Mouse (Mus musculus) kidney, embryonic 15.5 days (tissue): ENCODE data around the gene Gm8094. TPM values are rescaled to one million over a fixed set of nuclear protein-coding genes. Genes with fewer than 3 reads are reported as not detected.
A peak's percentile ranks its signal among the peaks of the same experiment; 100 is the strongest.
"Not testable (repeated sequence)": the region's sequence is repeated elsewhere in the genome, so short reads cannot be mapped to it uniquely, and the experiment has no call there.

Experiments used
- ATAC-seq: fragments of 200-750 bp; cut with Nextera tagmentation; replicated peaks from 2 replicates; pipeline ENCODE4 v1.8.0; 2017; ENCODE audit warnings: moderate TSS enrichment; ENCODE audit not compliant: low FRiP score
- H3K27ac ChIP-seq: fragments of 300-500 bp; sonication (generic); 2 replicates; pipeline ENCODE4 v1.5.1; 2015; ENCODE audit warnings: mild to moderate bottlenecking, inconsistent platforms
- H3K27me3 ChIP-seq: fragments of 300-500 bp; sonication (generic); 2 replicates; pipeline ENCODE4 v1.6.1; 2015; ENCODE audit warnings: inconsistent platforms
- H3K36me3 ChIP-seq: fragments of 300-500 bp; sonication (generic); 2 replicates; pipeline ENCODE4 v1.6.1; 2015; ENCODE audit warnings: inconsistent platforms
- H3K4me1 ChIP-seq: fragments of 300-500 bp; sonication (generic); 2 replicates; pipeline ENCODE4 v1.6.1; 2015; ENCODE audit warnings: inconsistent platforms
- H3K4me2 ChIP-seq: fragments of 300-500 bp; sonication (generic); 2 replicates; pipeline ENCODE4 v1.6.1; 2015; ENCODE audit warnings: moderate library complexity, mild to moderate bottlenecking, inconsistent platforms
- H3K4me3 ChIP-seq: fragments of 300-500 bp; sonication (generic); replicated peaks from 2 replicates; pipeline ENCODE4 v1.5.1; 2015; ENCODE audit warnings: mild to moderate bottlenecking, inconsistent platforms
- H3K9ac ChIP-seq: fragments of 300-500 bp; sonication (generic); 2 replicates; pipeline ENCODE4 v1.6.1; 2015; ENCODE audit warnings: mild to moderate bottlenecking, inconsistent platforms
- H3K9me3 ChIP-seq: fragments of 300-500 bp; sonication (generic); replicated peaks from 2 replicates; pipeline ENCODE4 v1.6.1; 2016; ENCODE audit warnings: inconsistent platforms
- WGBS: fragments of 180-500 bp; shearing (Covaris S2); methylation state at CpG from one replicate; pipeline ENCODE4 v1.1.7; 2015; ENCODE audit warnings: mixed read lengths; 5-methylcytosine and 5-hydroxymethylcytosine counted together
- polyA plus RNA-seq: library from polyadenylated mRNA; unstranded; fragments of >200 nt; fragmentation: Nextera tagmentation; extraction: Ambion mirVana; gene quantifications from 2 replicates; pipeline ENCODE4 v1.2.1, GENCODE M21; 2015

Gene Gm8094
- polyA plus RNA-seq = not detected in 2 replicates

DNA sequence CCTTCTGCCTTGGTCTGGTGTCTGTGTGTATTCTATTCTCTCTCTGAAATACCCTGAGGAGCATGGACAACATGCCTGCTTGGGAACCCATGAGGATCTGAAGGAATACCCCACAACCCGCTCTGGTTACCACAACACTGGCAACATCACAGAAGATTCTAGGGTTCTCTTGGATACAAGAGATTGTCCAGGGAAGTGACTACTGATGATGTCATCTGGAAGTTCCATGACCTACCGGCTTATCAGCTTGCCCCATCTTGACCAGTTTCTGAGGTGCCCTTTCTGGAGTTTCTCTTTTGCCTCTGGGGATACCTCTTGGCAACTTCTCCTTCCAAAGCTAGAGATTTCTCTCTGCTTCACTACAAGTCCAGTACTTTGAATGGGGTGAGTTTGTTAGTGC is at the start of gene Gm8094:
Gene Gm8094, minus strand, starts transcription at position 101 of the 400 bp plus-strand sequence.
- not testable (repeated sequence) for H3K4me3 ChIP-seq, H3K36me3 ChIP-seq, H3K9ac ChIP-seq, H3K4me2 ChIP-seq, H3K27ac ChIP-seq, H3K27me3 ChIP-seq, H3K4me1 ChIP-seq, H3K9me3 ChIP-seq, ATAC-seq
- WGBS = 89% methylated on average over 2 of the region's 2 CpGs

DNA sequence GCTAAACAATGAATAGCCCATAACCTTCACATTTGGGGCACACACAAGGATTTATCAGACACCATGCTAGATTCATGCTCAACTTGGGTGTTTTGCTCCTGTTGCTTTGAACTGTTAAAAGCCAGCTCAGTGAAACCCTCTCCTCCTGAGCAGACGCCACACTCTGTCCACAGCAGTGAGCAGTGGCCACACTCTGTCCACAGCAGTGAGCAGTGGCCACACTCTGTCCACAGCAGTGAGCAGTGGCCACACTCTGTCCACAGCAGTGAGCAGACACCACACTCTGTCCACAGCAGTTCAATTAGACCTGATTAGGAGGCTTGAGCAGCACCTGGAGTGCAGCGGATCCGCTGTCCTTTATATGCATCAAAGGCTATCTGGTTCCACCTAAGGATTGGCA is 43.2 kb upstream of the Gm8094 start:
- WGBS = 92% methylated on average over 3 of the region's 3 CpGs
- ATAC-seq = not testable (repeated sequence)

DNA sequence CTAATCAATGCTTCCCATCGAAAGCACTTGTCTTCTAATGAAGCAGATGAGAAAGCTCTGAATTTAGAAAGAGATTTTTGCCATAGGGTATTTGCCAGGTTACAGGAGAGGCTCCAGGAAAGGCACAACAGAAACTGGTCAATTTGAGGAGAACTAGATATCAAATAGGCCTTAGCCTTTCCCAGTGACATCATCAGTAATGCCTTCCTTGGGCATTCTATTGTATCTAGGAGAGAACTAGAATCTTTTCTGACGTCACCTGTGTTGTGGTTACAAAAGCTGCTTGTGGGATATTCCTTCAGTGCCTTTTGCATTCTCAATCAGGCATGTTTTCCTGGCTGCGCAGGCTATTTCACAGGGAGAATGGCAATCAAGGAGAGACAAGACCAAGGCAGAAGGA is 23.9 kb upstream of the Gm8094 start, which contains the start of gene Gm8104:
Gene Gm8104, plus strand, starts transcription at position 301 of the 400 bp plus-strand sequence.
- 84% methylated on average over 3 of the region's 3 CpGs for WGBS
- H3K4me1 ChIP-seq, H3K9me3 ChIP-seq, H3K4me2 ChIP-seq, H3K4me3 ChIP-seq, H3K27me3 ChIP-seq, ATAC-seq, H3K27ac ChIP-seq, H3K36me3 ChIP-seq, H3K9ac ChIP-seq: not testable (repeated sequence)

More for the DNA sequence above, 43.2 kb upstream of the Gm8094 start:
- not testable (repeated sequence) for H3K9ac ChIP-seq, H3K9me3 ChIP-seq, H3K4me2 ChIP-seq, H3K36me3 ChIP-seq, H3K4me3 ChIP-seq, H3K4me1 ChIP-seq, H3K27ac ChIP-seq, H3K27me3 ChIP-seq

DNA sequence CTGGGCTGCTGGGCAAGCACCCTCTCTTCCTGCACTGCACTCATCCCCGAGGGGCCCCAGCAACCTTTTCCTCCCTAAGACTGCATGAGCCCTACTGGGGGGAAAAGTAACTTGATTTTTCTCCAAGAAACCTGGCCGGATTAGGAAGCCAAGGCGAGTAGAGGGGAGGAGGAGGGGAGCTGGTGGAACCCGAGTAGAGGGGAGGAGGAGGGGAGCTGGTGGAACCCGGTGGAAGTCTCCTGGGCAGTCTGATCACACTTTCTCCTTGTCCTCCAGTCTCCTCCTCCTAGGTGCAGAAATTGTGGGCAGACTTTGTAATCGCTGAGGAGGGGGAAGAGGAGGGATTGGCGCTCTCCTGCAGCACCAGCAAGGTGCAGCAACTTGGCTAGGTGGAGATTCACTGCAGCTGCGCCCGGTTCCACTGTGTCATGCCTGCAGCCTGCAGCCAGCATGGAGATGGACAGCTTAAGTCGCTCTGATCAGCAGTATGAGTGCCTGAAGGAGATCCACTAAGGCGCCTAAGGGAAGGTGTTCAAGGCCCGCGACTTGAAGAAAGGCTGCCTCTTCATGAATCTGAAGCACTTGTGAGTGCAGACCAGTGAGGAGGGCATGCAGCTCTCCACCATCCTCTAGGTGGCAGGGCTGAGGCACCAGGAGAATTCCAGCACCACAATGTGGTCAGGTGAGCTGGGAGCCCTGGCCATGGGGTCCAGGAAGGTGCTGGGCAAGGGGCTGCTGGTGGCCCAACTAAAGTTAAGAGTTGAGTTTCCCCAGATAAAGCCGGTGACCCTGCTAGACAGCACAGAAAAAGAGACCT is 12.9 kb upstream of the Gm8094 start:
- 18% methylated on average over 1 of the region's 14 CpGs for WGBS
- H3K27me3 ChIP-seq, H3K9me3 ChIP-seq, H3K9ac ChIP-seq, H3K27ac ChIP-seq, H3K4me3 ChIP-seq, H3K4me2 ChIP-seq, H3K36me3 ChIP-seq, H3K4me1 ChIP-seq: not testable (repeated sequence)
- ATAC-seq = peak; percentile 85

DNA sequence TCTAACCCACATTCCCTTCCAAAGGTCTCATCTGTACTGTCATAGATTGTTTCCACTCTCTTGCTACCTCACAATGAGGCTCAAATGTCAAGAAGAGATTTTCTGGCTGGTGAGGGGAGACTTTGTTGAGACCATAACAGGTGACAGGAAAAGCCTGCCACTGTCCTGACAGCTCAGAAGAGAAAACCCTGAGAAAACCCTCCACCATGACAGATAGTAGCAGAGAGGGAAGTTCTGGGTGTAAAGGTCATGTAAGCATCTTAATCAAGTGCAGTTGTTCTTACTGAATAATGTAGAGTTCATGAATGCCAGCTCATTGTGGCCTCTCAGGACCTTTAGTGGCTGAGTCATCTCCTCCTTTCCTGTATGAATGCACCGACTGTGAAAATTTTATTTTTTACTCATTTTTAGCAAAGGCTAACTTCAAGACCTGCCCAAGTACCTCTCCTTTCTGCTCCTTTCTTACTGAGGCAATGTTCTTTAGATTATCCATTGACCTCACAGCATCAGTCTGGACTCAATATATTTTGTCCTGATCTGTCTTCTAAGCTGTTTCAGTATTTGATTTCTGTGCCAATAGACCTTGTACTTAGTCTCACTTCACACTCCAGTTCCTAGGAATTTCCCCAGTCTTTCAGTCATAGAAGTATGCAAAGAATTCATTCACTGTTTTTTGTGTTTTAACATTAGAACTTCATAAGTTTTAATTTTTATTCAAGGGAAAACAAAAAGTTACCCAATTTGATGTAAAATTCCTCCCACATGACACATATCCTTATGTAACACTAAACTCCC is 8.7 kb upstream of the Gm8094 start:
- WGBS = 63% methylated on average over 1 of the region's 1 CpGs

DNA sequence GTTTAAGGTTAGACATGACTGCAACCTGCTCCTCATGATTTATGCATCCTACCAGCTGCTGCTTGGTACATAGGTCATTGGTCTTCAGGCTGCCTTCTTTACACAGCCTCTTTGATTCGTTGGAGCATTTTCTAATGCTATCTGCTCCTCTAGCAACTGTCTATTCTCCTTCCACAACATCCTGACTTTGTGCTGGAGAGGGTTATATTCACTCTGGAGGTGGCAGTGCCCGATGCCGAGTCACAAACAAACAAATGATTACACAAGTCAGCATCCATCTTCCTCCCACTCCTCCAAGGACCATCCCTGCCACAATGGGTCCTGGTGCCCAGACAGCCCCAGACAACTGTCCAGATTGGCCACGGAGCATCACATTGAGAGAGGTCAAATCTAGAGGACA is 16.3 kb downstream of the Gm8094 start:
- not testable (repeated sequence) for H3K4me3 ChIP-seq, H3K4me2 ChIP-seq, ATAC-seq, H3K27ac ChIP-seq, H3K9me3 ChIP-seq, H3K27me3 ChIP-seq, H3K4me1 ChIP-seq, H3K9ac ChIP-seq, H3K36me3 ChIP-seq
- 71% methylated on average over 4 of the region's 4 CpGs for WGBS

More for the DNA sequence above, 8.7 kb upstream of the Gm8094 start:
- not testable (repeated sequence) for ATAC-seq, H3K9ac ChIP-seq, H3K4me2 ChIP-seq, H3K4me3 ChIP-seq, H3K27ac ChIP-seq, H3K9me3 ChIP-seq, H3K27me3 ChIP-seq, H3K4me1 ChIP-seq, H3K36me3 ChIP-seq

DNA sequence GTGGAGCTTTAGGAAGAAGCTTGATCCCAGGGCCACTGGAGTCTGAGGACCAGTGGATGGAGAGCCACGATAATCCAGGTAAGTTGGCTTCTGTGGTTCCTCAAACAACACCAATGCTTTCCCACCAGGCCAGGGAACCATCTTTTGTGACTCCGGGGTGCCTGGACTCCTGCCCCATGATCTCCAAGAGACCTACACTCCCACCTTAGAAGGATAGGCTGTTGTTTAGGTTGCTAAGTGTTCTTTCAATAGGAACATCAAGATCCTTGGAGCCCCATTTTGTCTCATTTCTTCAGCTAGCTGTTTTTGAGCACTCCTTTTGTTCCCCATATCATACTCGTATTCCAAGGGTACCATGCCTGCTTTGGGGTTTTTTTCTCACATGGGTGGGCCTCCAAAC is 18.4 kb downstream of the Gm8094 start:
- H3K4me1 ChIP-seq, H3K36me3 ChIP-seq, H3K27ac ChIP-seq, ATAC-seq, H3K4me3 ChIP-seq, H3K9ac ChIP-seq, H3K9me3 ChIP-seq, H3K27me3 ChIP-seq, H3K4me2 ChIP-seq: not testable (repeated sequence)
- WGBS = 79% methylated on average over 3 of the region's 3 CpGs

Other genes starting within 250 kb of the Gm8094 start
- gene Gm21977, start 223.2 kb downstream of the Gm8094 start, polyA plus RNA-seq = not detected in 2 replicates
- not detected in 2 replicates for gene Gm8082, start 83.0 kb downstream of the Gm8094 start, polyA plus RNA-seq
- gene Gm10376, start 61.0 kb downstream of the Gm8094 start, polyA plus RNA-seq = not detected in 2 replicates
- not detected in 2 replicates for gene Gm8104, start 24.0 kb upstream of the Gm8094 start, polyA plus RNA-seq
- gene Gm7233, start 103.2 kb upstream of the Gm8094 start, polyA plus RNA-seq = not detected in 2 replicates
- not detected in 2 replicates for gene Gm8122, start 158.7 kb upstream of the Gm8094 start, polyA plus RNA-seq
- not detected in 2 replicates for gene Gm8126, start 182.0 kb upstream of the Gm8094 start, polyA plus RNA-seq
- not detected in 2 replicates for gene Gm9732, start 198.4 kb upstream of the Gm8094 start, polyA plus RNA-seq
- not detected in 2 replicates for gene Gm8127, start 217.2 kb upstream of the Gm8094 start, polyA plus RNA-seq